Mouse (Mus musculus) hindlimb bud, embryonic 11.5 days (tissue): ENCODE results near the gene Spx.
A peak's percentile ranks its signal among the peaks of the same experiment; 100 is the strongest.

Experiments used
- DNase-seq: peaks from one replicate; pipeline ENCODE4 v3.0.0-alpha.2; 2012; ENCODE audit warnings: low read depth, low spot score; ENCODE audit errors: extremely low spot score

Gene Spx

DNA sequence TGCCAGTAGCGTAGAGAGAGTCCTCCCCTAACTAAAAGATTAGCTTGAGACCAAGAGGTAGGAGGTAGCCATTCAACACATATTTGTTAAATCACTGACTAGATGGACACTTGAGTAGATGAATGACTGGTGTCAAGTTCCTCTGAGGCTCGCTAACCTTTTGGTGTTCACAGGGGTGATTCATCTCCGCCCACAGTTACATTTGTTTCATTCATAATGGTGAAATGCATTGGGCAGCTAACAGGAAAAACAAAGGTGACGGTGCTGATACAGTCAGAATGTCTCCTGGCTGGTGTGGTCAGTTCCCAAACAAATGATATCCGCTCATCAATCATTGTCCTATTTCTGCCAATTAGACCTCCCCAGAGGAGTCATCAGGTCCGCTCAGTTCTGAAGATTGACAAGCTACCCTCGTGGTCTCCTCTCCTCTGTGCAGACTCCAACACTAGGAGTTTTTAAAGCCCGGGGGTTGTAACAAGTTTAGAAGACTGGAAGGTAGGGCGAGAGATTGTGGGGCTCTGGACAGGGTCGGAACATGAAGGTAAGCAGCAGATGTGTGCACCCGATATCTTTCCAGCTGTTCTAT lies at the start of gene Spx:
Spx (plus strand) TSS at position 536 of the 586 bp plus-strand sequence.
- DNase-seq: no peak

DNA sequence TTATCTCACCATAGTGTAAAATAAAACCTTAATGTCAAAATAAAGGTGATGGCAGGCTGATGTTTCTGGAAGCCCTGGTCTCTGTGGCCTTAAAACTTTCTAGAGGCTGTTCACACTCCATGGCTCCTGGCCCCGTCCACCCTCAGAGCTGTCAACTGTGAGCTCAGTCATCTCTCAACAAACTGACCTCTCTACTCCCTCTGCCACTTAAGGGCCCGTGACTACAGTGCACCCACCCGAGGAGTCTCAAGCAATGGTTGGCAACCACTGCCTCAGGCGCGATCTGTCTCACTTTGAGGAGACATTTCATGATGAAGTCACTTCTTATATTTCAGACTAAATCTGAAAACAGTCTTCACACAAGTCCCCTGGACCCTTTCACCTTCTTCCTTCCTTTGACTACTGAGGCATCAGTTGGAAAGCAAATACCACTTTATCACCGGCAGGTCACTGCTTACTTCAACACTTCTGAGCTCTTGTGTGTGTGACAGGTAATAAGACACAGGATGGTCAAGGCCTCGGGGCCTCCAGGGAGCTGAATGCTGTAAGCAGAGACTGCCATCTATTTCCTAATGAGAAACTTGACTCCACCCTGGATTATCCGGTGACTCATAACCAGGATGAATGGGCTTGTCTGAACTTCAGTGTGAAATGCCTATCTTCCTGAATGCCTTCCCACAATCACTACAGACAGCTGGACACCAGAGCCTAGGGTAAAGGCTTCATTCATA lies 47.3 kb upstream of the Spx start:
- no peak for DNase-seq

DNA sequence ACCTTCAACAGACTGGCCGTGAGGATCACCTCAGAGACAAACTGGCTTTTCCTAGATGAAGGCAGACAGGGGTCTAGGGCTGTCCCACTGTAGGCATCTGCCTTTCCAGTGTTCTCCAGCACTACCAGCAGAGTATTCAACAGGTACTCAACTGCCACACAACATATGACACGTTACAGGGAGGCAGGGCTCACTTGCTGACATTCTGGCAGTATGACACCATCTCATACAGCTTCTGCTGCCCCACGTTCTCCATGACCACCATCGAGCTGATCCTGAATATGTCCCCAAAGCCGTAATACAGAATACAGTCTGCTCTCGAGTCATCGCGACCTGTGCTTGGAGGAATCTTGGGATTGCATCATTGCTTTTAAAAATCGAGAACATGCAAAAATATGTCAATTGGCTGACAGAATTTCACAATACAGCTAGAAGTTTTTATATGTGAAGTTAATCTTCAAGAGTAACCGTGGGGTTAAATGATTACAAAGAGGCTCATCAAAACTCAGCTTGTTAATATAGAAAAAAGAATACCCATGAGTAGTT lies 46.7 kb upstream of the Spx start:
- no peak for DNase-seq

DNA sequence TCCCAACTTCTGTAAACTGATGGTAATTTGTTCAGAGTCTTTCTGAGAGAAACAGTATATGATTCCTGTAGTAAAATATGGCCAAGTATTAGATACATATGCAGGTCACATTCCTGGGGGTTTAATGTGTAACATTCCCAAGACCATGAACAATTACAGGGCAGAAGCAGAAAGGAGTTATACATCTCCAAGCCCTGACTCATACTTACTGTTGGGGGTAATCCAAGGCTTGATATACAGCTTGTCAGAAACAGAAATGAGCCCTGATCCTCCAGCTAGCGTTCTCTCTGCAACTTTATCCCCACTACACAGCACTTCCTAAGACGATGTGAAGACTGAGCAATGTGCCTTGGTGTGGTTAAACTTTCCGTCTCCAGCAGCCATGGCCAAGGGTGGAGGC lies 45.7 kb upstream of the Spx start:
- DNase-seq: no peak

DNA sequence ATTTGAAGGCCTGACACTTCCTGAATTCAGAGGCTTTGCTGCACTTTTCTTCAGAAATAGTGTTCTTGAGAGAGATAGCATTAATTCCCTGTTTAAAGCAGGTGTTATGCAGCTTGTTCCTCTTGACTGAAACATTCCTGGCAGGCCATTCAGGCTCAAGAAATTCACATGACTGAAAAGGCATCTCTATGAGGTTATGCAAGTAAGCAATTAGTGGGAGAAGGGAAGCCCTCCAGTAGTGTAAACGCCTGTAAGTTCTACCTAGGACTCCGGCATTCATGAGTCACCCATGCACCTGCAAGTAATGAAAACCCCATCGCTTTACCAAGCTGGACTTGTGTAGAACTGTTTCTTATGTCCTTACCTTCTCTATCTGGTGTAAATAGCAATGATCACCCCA lies 43.7 kb upstream of the Spx start:
- no peak for DNase-seq

DNA sequence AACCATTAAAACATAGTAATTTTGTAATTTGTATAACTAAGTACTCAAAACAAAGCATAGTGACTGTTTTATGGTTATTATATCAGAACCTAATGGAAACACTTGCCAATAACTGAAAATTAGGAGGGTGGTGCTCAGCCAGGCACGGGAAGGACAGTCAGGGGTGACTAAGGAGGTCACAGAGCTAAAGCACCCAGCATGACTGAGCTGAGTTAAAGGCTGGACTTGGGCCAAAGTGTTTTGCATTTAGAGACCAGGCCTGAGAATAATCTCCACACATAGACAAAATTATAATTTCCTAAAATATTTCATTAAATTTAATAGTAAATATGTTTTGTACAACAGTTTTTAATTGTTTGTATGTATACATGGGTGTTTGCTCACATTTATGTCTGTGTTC lies 36.2 kb upstream of the Spx start:
- DNase-seq: no peak

DNA sequence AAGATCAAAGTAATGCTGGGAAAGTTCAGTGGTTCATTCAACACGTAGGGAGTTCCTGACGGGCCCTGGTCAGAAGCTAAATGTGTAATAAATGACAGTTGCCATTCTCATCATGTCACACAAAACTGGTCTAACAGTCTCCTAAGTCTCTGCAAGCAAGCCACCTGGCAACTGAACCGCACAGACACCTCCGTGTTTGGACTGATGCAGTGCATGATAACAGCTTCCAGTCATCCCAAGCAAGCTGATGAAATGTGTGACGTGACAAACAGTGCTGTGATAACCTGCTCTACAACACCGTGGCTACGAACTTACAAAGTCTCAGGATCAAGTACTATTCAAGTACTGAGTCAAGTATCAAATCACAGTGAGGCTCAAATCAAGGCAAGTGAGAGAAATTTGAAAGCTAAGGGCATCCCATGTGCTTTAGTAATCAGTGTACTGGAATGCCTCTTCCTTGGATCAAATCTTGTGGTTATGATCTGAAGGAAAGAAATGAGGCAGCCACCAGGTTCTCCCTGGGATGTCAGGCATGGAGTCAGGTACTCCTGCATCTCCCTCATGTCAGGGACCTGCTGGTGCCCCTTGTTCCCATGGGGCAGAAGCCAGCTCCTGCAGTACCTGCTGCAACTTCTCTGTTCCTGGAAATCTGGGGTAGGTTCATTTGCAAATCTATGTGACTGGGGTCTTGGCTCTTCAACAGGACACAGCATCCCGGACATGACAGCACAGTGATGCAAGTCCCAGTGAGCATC lies 34.5 kb upstream of the Spx start:
- no peak for DNase-seq

DNA sequence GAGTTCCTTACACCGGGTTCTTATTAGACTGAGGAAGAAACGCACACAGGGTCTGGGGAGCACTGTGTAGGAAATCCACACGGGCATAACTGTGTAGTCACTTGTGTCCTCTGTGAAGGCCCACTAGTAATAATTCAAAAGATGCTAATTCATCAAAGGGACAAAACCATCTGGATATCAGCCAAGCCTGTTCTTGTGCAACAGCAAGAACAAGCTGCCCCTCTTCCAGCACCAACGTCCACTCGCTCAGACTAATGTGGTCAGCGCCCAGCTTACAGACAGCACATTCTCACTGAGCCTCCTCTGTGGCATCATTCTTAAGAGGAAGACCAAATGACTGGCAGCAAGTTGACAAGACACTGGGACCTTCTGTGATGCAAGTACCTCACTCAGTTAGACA lies 33.3 kb upstream of the Spx start:
- no peak for DNase-seq

DNA sequence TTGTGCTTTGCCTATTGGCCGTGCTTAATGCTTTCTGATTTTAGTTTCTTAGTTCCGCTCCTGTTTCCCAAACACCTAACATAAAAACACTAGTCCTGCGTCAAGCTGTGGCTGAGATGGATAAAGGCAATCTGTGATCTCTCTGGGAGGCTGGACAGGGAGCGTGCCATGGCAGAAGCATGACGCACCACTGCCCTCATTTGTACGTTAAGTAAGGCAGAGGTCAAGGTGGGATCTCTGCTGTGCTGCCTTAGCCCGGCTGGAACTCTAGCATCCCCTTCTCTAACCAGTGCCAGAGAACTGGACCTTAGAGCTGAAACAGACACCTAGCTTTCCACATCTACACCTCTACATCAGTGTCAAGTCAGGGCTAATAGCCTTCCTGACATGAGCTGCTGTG lies 31.6 kb upstream of the Spx start:
- no peak for DNase-seq

DNA sequence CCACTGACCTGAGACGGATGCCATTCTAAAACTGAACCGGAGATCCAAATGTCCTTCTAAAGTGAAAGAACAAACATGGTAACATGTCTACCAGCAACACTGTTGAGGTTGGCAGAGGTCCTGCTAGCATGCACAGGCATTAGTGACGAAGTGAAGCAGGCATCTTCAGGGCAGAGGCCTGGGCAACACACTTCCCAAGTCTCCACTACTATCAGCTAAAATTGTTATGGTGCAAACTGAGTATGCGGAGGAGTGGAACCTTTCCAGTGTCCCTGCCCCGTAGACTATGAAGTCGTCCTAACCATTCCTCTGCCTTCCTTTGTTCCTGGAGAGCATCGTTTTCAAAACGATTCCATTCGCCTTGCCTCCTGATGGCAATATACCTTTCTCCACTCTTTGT lies 28.7 kb upstream of the Spx start:
- DNase-seq: no peak

DNA sequence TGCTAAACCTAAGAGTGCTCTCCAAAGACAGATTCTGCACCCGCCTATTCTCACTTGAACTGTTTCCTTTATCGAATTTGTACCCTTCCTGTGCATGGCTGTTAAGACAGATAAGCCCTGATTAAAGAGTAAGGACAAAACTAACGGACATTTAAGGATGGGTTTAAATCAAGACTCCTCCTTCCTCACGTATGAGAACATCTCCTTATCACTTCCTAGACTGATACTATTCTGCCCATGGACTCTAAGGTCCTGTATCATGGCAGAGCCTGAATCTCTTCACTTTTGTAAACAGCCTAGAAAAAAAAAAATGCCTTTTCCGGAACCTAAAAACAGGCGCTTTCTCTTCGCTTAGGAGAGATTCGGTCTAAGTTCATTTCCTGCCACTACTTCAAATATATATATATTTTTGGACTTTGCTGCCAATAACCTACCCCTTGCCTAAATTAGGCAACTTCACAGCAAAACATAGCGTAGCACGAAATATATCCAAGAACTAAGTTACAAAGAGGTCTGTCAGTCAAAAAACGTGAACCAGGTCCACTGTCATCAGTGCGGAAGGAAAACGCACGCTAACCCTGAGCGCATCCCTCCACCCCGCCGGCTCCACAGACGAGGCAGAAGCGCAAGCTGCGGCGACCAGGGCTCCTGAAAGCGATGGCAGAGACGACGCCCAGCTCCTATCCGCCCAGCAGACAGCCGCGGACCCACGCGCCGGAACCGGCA lies 26.8 kb upstream of the Spx start:
- no peak for DNase-seq

DNA sequence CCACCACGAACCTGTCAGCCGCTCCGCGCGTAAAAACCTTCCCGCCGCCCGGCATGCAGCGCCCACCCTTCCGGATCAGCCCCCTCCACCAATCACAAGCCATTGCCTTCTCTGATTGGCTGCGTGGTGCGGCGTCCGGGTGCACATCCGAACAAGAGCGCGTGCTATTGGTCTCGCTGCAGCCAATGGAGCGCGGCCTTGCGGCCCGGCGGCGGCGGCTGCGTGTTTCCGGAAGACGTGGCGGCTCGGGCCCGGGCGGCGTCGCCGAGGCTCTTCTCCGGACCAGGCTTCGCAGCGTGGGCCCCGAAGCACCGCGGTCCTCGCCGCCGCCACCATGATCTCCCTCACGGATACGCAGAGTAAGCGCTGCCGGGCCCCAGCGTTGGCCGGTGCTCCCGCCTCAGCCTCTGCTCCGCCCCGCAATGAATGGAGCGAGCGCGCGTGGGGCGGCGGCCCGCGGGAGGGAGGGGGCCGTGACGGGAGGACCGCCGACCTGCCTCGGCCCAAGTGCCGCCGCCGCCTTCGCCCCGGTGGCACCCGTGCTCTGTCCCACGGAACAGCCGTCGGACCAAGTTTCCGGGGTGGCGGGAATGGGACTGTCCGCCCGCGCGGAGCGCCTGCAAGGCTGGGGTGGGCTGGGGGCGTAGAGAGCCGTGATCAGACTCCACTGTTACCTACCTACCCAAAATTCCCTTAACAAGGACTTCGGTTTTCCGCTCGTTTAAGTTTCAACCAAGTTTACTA lies 26.1 kb upstream of the Spx start, which contains the start of the genes Recql and Golt1b:
Recql (minus strand) TSS at position 77 of the 744 bp plus-strand sequence.
Golt1b (plus strand) TSS at position 211 of the 744 bp plus-strand sequence.
- DNase-seq: peak; percentile 81

DNA sequence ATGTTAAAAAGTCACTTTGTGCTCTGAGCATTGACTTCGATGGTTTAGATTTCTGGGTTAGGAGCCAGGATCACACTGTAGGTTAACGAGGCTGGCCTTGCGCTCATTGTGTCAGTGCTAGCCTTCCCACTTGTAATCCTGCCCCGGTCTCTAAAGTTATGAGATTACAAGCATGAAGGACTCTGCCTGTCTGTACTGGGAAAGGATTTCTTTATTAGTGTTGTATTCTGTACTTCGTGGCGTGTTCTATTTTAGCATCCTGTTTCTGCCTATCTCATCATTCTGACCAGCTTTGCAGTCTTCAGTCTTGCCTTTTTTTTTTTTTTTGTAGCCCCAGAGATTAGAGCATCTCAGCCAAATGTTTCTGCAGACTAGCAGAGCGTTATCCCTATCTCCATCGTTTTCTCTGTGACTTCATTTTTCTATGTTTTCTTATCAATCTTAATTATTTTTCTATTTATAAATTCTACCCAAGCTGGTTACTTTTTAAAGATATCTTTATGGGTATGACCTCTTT lies 25.4 kb upstream of the Spx start:
- DNase-seq: no peak

DNA sequence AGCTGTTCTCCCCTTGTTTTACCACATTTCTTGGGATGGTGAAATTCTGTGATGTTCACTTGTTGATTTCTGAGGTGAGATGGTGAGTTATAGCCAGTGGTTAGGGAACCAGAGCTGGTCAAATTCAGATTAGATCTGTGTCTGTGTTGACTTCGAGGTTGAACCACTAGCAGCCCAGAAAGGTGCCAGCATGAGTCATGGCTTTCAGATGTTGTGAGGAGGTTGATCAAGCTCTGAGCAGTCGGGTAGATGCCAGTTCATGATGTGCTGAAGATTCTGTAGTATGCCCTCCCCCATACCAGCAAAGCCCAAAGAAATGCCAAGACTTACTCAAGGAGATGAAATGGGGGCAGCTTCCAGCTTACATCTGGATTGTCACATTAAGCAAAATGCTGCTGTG lies 24.1 kb upstream of the Spx start:
- no peak for DNase-seq

DNA sequence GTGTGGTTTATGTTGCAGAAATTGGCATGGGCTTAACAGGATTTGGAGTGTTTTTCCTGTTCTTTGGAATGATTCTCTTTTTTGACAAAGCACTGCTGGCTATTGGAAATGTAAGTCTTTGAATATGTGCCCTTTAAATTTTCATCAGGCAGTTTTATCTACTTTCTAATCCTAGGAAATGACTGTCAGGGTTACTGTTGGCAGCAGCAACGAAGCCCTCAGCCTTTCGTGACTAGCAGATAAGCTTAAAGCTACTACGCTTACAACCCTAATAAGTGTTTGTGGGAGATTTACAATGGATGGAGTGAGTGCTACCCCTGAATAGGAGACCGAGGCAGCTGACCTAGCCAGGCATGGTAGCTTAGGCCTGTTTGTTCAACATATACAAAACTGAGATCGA lies 20.9 kb upstream of the Spx start:
- no peak for DNase-seq

DNA sequence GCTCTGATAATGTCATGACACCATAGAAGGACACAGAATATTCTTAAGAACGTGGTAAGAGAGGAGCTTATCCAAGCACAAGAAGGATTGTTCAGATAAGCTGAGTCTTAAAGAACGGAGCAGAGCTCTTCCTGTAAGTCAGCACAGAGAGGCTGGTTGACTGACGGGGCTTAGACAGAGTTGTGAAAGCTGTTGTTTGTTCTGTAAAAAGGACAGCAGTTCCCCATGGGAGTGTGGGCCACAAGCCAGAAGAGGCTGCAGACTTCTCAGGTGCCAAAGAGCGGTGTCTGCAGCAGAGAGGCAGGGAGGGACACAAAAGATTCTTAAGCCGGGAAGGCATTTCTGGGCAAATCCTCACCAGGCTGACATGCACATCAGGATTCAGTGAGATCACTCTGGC lies 18.6 kb upstream of the Spx start:
- DNase-seq: no peak

DNA sequence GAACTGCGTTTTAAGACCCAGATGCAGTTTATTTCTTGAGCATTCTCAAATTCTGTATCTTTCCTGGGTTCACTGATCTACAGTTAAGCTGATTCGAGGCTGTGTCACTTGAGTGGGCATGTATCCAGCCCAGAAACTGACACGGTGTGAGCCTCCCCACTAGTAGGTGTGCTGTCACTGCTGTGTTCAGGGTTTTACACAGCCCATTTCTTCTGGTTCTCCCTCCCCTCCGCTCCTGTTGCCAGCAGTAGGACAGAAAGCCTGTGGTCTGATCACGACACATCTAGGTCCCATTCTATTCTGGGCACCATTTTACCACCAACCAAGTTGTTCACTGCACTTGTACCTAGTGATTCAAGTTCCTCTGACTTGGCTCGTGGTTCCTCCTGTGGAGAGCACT lies 17.5 kb upstream of the Spx start:
- no peak for DNase-seq

DNA sequence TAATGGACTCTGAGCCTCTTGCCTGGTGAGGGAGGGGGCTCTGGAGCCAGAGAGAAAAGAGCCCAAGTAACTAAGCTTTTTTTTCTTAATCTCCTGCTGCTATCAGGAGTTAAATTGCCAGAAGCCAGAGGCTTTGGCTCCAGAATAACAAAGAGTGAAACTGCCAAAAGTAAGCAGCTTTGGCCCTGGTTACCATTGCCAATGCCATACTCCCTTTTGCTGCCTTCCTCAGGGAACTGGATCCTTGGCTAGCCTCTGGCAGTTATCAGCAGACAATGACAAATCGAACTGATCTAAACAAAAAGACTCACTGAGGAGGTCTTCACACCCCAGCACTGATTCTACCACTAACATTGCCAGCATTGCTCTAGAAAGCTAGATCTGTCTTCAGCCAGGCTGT lies 2.1 kb upstream of the Spx start:
- no peak for DNase-seq

DNA sequence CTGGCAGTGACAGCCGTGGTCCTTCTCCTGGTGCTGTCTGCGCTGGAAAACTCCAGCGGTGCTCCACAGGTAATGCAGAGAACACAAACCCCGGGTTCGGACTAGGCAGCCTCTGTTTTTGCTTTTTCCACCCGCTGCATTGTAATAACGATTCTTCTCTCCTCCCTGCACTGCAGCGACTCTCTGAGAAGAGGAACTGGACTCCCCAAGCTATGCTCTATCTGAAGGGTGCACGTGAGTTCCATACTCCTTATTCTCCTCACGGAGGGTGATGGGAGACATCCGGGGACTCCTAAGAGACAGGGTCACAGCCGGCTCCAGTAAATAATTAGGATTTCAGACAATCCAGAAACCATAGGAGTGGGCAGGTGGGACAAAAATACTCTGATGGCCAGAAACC lies 604 bp downstream of the Spx start:
- DNase-seq: no peak

DNA sequence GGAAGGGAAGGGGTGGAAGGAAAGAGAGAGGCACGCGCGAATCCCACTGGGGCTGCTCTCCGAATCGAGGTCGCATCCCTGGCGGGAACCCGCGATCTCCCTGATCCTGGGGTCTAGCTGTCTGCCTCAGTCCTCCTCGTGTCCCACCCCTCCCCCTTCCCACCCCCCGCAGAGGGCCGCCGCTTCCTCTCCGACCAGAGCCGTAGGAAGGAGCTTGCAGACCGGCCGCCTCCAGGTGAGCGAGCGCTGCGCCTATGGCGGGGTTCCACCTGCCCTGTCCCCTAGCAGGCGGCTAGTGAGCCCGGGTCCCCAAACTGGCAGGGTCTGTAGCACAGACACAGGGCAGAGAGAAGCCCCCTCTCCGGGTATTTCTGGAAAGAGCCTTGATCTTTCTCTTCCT lies 1.4 kb downstream of the Spx start:
- DNase-seq: no peak
